Mouse (Mus musculus) ES-E14 (cell line): ENCODE data around the gene Rab9b. TPM values are rescaled to one million over a fixed set of nuclear protein-coding genes. Genes with fewer than 3 reads are reported as not detected.

Experiments
- DNase-seq: peaks from one replicate; pipeline ENCODE4 v3.0.0-alpha.2; 2013; ENCODE audit warnings: low read depth, low spot score
- H3K27ac ChIP-seq: 2 replicates; pipeline ENCODE4 v1.5.1; 2012; ENCODE audit warnings: low read depth, mild to moderate bottlenecking, low read length, moderate library complexity, mixed read lengths; ENCODE audit not compliant: poor library complexity, insufficient read depth, severe bottlenecking
- H3K36me3 ChIP-seq: 2 replicates; pipeline ENCODE4 v1.6.1; 2012; ENCODE audit warnings: mild to moderate bottlenecking, low read length, moderate library complexity, mixed read lengths; ENCODE audit not compliant: control insufficient read depth, poor library complexity, insufficient read depth, severe bottlenecking
- H3K4me1 ChIP-seq, 2 experiments: fragments of 150-350 bp in 1 of 2; sonication (generic) in 1 of 2; 2 replicates each; pipeline ENCODE4 v1.6.1; 2012; ENCODE audit warnings: low read length in 2 of 2, mild to moderate bottlenecking in 1 of 2, mixed read lengths in 1 of 2; ENCODE audit not compliant: control insufficient read depth in 2 of 2, insufficient read depth in 2 of 2, poor library complexity in 1 of 2
- H3K4me3 ChIP-seq, 2 experiments: fragments of 150-350 bp in 1 of 2; sonication (generic) in 1 of 2; 2 replicates each; pipeline ENCODE4 v1.5.1; 2012; ENCODE audit warnings: low read length in 2 of 2, low read depth in 1 of 2, mild to moderate bottlenecking in 1 of 2, mixed read lengths in 1 of 2; ENCODE audit not compliant: insufficient read depth in 1 of 2, poor library complexity in 1 of 2, severe bottlenecking in 1 of 2
- H3K9ac ChIP-seq: 2 replicates; pipeline ENCODE4 v1.6.1; 2012; ENCODE audit warnings: low read depth, mild to moderate bottlenecking, low read length, mixed read lengths; ENCODE audit not compliant: poor library complexity, insufficient read depth, severe bottlenecking
- H3K9me3 ChIP-seq: fragments of 150-350 bp; sonication (generic); 2 replicates; pipeline ENCODE4 v1.6.1; 2012; ENCODE audit warnings: low read depth, mild to moderate bottlenecking, low read length; ENCODE audit not compliant: control insufficient read depth, insufficient read depth
- CHD2 ChIP-seq: IDR thresholded peaks from 2 replicates; pipeline ENCODE4 v1.6.1; 2014; ENCODE audit warnings: mild to moderate bottlenecking, low read depth, low read length, inconsistent platforms
- HCFC1 ChIP-seq: IDR thresholded peaks from 2 replicates; pipeline ENCODE4 v1.6.1; 2012; ENCODE audit warnings: low read length, inconsistent platforms, borderline replicate concordance; ENCODE audit not compliant: insufficient read depth
- MAFK ChIP-seq: IDR thresholded peaks from 2 replicates; pipeline ENCODE4 v1.6.1; 2014; ENCODE audit warnings: mild to moderate bottlenecking, low read depth, low read length, inconsistent platforms; ENCODE audit not compliant: insufficient read depth
- ZC3H11A ChIP-seq: IDR thresholded peaks from 2 replicates; pipeline ENCODE4 v1.6.1; 2012; ENCODE audit warnings: low read depth, mild to moderate bottlenecking, inconsistent platforms, low read length, borderline replicate concordance
- ZNF384 ChIP-seq: IDR thresholded peaks from 2 replicates; pipeline ENCODE4 v1.6.1; 2012; ENCODE audit warnings: low read depth, low read length, inconsistent platforms
- in situ Hi-C, 2 experiments: fragments of 600-800 bp; cut with MboI; formaldehyde crosslinking; loops; one replicate each; pipeline ENCODE4 v1.15.1; 2025; ENCODE audit warnings: low sequenced_read_pairs in 2 of 2, inconsistent platforms in 1 of 2; ENCODE audit not compliant: unreplicated experiment in 2 of 2
- total RNA-seq: library from RNA; depleted of rRNA; stranded (reverse); fragments of 300-350 nt; gene quantifications from 2 replicates; pipeline ENCODE4 v1.2.3, GENCODE M21; 2012; rRNA removed

The Rab9b gene
- total RNA-seq, 1 experiment = 0.18 TPM

DNA sequence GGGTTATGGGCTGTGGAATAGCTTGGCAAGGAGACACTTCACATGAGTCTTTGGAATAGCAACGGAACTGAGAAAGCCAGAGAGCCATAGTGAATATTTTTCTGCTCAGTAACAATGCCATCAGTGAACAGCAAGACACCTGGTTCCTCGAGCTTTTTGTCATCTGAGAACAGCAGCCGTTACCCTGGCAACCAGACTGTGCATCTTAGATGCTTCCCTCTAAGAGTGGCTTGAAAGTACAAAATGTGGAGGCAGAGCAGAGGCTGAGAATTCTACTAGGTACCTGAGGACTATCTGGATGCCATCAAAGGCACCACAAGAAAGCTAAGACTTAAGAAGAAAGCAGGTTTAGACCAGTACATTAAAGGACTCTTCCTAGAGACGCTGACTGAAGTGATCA, 43.5 kb downstream of the Rab9b start:
- DNase-seq = no peak
- in situ Hi-C loops = no loop called here
- Histone ChIP-seq H3K9me3 (no peaks in the 10 kb centered on the region), H3K9ac (no peak overlapping the region), H3K27ac (no peak overlapping the region), H3K36me3 (no peaks in the 10 kb centered on the region), H3K4me3 (no peak overlapping the region), H3K4me1 (0 out of 4 replicates have a peak, but pooled peaks cover 0 to 2% of the 10 kb centered on the region in 2 experiments)
- TF ChIP-seq ZNF384 (no peak), HCFC1 (no peak), MAFK (no peak), CHD2 (no peak), ZC3H11A (no peak)

DNA sequence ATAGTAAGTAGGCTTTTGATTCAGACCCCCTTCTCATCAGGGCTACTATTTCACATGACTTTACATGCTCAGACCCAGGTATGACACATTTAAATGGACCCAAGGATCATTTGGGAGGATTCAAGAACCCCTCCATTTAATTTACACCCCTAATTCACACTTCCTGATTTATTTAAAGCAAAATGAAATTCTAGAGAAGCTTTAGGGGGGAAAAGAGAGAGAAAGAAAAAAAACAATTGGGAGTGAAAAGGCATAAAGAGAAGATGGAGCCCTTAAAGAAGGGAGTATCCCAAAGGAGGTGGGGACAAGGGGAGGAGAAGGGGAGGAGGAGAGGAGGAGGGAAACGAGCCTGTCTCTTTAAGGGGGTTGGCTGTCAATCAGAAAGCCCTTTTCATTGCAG, 46.2 kb downstream of the Rab9b start, which contains the start of gene Plp1:
Gene Plp1, plus strand, starts transcription at position 301 of the 400 bp plus-strand sequence.
- Histone ChIP-seq H3K9me3 (no peaks in the 10 kb centered on the region), H3K4me3 (no peak within 1 kb of the TSS), H3K36me3 (no peaks in the 10 kb centered on the region), H3K27ac (no peak within 1 kb of the TSS), H3K4me1 (no peaks in the 10 kb centered on the region), H3K9ac (no peak within 1 kb of the TSS)
- DNase-seq = no peak
- in situ Hi-C loops = no loop called here
- TF ChIP-seq CHD2 (no peak), HCFC1 (no peak), ZNF384 (no peak), ZC3H11A (no peak), MAFK (no peak)

DNA sequence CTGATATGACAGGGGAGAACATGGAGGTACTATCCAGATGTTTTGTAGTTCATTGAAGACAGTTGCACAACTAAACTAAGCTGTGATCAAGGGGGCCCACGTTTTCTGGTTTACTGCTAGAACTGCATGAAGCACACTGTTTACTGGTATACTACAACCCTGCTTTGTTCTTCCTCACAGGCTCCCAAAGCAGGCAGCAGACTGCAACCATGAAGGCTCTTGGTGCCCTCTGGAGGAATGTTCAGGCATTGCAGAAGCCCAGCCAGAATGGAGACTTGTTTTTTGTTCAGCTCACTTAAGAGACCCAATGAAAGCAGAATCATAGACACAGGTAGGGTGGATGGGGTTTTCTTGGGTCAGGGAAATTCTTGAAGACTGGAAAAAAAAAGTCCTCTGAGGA, 48.3 kb downstream of the Rab9b start:
- Histone ChIP-seq H3K27ac (no peak overlapping the region), H3K4me1 (no peaks in the 10 kb centered on the region)

DNA sequence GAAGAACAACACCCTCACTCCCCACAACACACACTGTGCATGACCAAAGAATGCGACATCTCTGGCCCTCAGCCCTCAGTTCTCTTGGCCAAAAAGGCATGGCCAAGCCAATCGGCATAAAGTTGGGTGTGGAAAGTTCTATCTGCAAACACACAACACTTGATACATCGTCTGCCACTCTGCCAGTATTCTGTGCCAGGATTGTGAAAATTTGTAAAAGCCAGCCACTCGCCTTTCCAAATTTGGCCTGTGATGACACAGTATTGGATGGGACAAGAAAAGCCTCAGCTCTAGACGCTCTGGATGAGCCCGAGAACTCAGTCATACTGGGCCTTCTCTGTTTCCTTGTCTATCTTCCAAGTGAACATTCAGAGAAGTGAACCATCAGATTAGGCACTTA, 48.8 kb downstream of the Rab9b start:
- Histone ChIP-seq H3K36me3 (no peaks in the 10 kb centered on the region), H3K9ac (no peak overlapping the region), H3K4me3 (no peak overlapping the region), H3K4me1 (no peaks in the 10 kb centered on the region), H3K27ac (no peak overlapping the region), H3K9me3 (no peaks in the 10 kb centered on the region)
- no peak for DNase-seq
- in situ Hi-C loops = no loop called here
- no peak for TF ChIP-seq ZNF384
- no peak for TF ChIP-seq ZC3H11A
- no peak for TF ChIP-seq HCFC1
- no peak for TF ChIP-seq MAFK
- no peak for TF ChIP-seq CHD2

More for the DNA sequence above, 48.3 kb downstream of the Rab9b start:
- in situ Hi-C loops = no loop called here
- Histone ChIP-seq H3K4me3 (no peak overlapping the region), H3K9ac (no peak overlapping the region), H3K9me3 (no peaks in the 10 kb centered on the region), H3K36me3 (no peaks in the 10 kb centered on the region)
- peak; percentile 51 for DNase-seq
- no peak for TF ChIP-seq CHD2
- peak; percentile 61; the same call in 1 of the 2 replicates for TF ChIP-seq ZC3H11A

Other genes starting within 250 kb of the Rab9b start
- gene Tceal1, start 160.8 kb downstream of the Rab9b start, total RNA-seq = 0.53 and 0.67 TPM in 2 replicates
- 236 and 337 TPM in 2 replicates for gene Morf4l2, start 125.1 kb downstream of the Rab9b start, total RNA-seq
- not detected in 2 replicates for gene Glra4, start 88.6 kb downstream of the Rab9b start, total RNA-seq
- 2.2 and 3.1 TPM in 2 replicates for gene Plp1, start 46.1 kb downstream of the Rab9b start, total RNA-seq
- 0.32 and 1.6 TPM in 2 replicates for gene H2bfm, start 58.6 kb upstream of the Rab9b start, total RNA-seq
- 10.8 and 17.1 TPM in 2 replicates for gene Tmsb15b2, start 106.7 kb upstream of the Rab9b start, total RNA-seq
- gene Tmsb15l, start 108.1 kb upstream of the Rab9b start, total RNA-seq = 2.1 and 4.6 TPM in 2 replicates
- gene Tmsb15b1, start 108.1 kb upstream of the Rab9b start, total RNA-seq = 8.4 and 12.0 TPM in 2 replicates
- gene Zcchc18, start 124.4 kb upstream of the Rab9b start, total RNA-seq = 1.5 and 2.2 TPM in 2 replicates
- 5.4 and 8.3 TPM in 2 replicates for gene Slc25a53, start 169.5 kb upstream of the Rab9b start, total RNA-seq
- 5.7 and 6.0 TPM in 2 replicates for gene Fam199x, start 180.8 kb upstream of the Rab9b start, total RNA-seq